Mouse (Mus musculus): Measurements from ENCODE around the gene Brd7. TPM values are rescaled to one million over a fixed set of nuclear protein-coding genes. Genes with fewer than 3 reads are reported as not detected.
A peak's percentile ranks its signal among the peaks of the same experiment; 100 is the strongest.

Brd7 gene
- polyA plus RNA-seq, 1 experiment from 2014 or later: 88.8 TPM

DNA sequence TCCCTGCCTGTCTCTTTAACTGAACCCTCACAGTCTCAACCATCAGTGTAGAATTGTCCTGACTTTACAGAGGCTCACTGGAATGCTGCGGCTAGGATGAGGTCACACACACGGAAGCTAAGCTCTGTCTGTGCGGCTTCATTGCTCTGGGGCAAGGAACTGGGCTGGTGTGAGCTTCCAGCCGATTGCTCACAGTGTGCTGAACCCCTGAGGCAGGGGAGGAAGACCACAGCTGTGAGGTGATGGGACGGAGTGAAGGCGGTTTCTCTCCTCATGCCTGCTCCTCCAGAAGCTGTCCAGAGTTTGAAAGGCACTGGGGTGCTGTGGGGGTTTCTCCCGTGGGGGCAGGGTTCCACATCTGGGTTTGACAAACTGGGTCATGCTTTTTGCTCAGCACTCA is 77.3 kb downstream of the Brd7 start:
- 53% methylated on average over 7 of the region's 7 CpGs for WGBS
- Histone ChIP-seq H3K9me3 (replicated peaks) (no peaks in the 10 kb centered on the region), H3K27ac (no peak overlapping the region), H3K4me1 (peaks cover 52% of the 10 kb centered on the region), H3K27me3 (ENCODE audit: low read depth, poor library complexity, severe bottlenecking) (no peaks in the 10 kb centered on the region), H3K36me3 (no peaks in the 10 kb centered on the region), H3K4me3 (no peak overlapping the region)
- no peak for DNase-seq (ENCODE audit: low spot score)

DNA sequence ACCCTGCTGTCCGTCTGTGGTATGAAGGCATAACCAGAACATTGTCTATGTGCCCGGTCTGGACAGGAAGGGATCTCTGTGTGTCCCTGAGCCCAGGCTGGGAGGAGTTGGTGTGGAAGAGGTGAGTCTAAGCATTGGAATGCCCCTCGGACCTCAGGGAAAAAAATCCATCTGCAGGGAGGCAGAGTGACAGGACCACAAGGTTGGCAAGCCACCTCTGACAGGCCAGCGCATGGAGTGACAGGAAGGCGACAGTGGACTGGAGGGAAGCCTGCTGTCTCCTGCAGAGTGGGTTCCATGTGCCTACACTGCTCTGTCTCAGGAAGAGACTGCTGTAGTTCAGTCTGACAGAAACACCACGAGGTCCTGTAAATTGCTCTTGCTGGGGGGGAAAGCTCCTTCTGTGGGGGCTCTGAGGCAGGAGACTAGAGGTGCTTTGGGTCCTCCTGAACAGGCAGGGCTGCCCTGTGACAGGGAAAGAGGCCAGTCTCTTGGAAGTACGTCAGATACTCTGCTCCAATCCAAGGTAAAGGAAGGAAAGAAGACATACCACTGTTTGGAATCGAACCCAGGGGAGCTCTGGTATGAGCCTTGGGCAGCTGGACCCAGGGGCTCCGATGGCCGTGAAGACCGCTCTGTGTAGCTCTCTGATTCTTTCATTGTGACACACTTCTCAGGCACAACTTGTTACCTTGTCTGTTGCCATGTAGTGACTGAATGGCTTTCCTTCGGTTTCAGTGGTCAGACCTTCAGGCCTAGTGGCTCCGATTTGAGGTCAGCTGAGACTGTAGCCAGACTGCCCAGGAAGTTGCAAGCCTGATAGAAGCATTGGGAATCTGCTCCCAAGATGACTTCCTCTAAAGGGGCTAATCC is 78.5 kb downstream of the Brd7 start:
- Histone ChIP-seq H3K27me3 (ENCODE audit: low read depth, poor library complexity, severe bottlenecking) (no peaks in the 10 kb centered on the region), H3K4me3 (no peak overlapping the region), H3K4me1 (peaks cover 44% of the 10 kb centered on the region), H3K9me3 (replicated peaks) (no peaks in the 10 kb centered on the region), H3K36me3 (no peaks in the 10 kb centered on the region), H3K27ac (peak overlapping the region; percentile 65)
- 73% methylated on average over 13 of the region's 13 CpGs for WGBS
- no peak for DNase-seq (ENCODE audit: low spot score)

DNA sequence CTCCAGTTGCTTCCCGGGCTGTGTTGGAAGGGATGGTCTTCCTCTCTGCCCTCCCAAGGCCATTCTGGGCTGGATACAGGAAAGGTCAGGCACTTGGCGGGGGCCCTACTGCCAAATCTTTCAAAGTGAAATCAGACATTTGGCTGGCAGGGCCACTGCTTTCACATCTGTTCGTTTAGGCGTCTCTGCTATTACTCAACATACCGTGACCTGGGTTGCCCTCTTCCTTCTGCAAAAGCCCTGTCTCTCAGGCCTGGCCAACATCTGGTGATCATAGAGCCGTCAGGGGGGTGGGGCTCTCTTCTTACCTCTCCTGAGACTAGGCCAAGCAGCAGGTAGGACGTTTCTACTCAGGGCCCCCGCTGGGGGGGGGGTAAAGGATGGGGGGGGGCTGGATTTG is 79.3 kb downstream of the Brd7 start:
- Histone ChIP-seq H3K27ac (peak overlapping the region; percentile 65; the same call in 1 of the 2 replicates), H3K27me3 (ENCODE audit: low read depth, poor library complexity, severe bottlenecking) (no peaks in the 10 kb centered on the region), H3K9me3 (replicated peaks) (no peaks in the 10 kb centered on the region), H3K36me3 (no peaks in the 10 kb centered on the region), H3K4me3 (no peak overlapping the region), H3K4me1 (peaks cover 40% of the 10 kb centered on the region)
- peak; percentile 73 for DNase-seq (ENCODE audit: low spot score)
- 10% methylated on average over 8 of the region's 8 CpGs for WGBS

Other genes starting within 250 kb of the Brd7 start
- 45.9 and 48.7 TPM in 2 replicates for gene Cnep1r1, start 243.4 kb downstream of the Brd7 start, polyA plus RNA-seq (2016; fragmentation: Nextera tagmentation; extraction: Ambion mirVana)
- gene Heatr3, start 224.3 kb downstream of the Brd7 start, polyA plus RNA-seq (2016; fragmentation: Nextera tagmentation; extraction: Ambion mirVana): 52.1 and 55.3 TPM in 2 replicates
- gene Tent4b, start 163.0 kb downstream of the Brd7 start, polyA plus RNA-seq (2016; fragmentation: Nextera tagmentation; extraction: Ambion mirVana): 9.9 and 10.0 TPM in 2 replicates
- gene Adcy7, start 89.8 kb downstream of the Brd7 start, polyA plus RNA-seq (2016; fragmentation: Nextera tagmentation; extraction: Ambion mirVana): 2.2 and 3.1 TPM in 2 replicates
- 55.4 and 60.7 TPM in 2 replicates for gene Nkd1, start 159.2 kb upstream of the Brd7 start, polyA plus RNA-seq (2016; fragmentation: Nextera tagmentation; extraction: Ambion mirVana)